Mouse (Mus musculus) liver, embryonic 13.5 days (tissue): ENCODE results near the gene Rusc2. TPM values are rescaled to one million over a fixed set of nuclear protein-coding genes. Genes with fewer than 3 reads are reported as not detected.

ENCODE experiments used
- ATAC-seq: fragments of 200-750 bp; cut with Nextera tagmentation; 2 replicates; pipeline ENCODE4 v1.8.0; 2017; ENCODE audit warnings: low read depth, mild to moderate bottlenecking, moderate number of reproducible peaks, moderate library complexity
- DNase-seq: peaks from one replicate; pipeline ENCODE4 v3.0.0; 2022
- H3K27ac ChIP-seq: fragments of 300-500 bp; sonication (generic); 2 replicates; pipeline ENCODE4 v1.5.1; 2015; ENCODE audit warnings: moderate library complexity, mild to moderate bottlenecking, inconsistent platforms
- H3K27me3 ChIP-seq: fragments of 300-500 bp; sonication (generic); 2 replicates; pipeline ENCODE4 v1.6.1; 2015; ENCODE audit warnings: mild to moderate bottlenecking, inconsistent platforms
- H3K36me3 ChIP-seq: fragments of 300-500 bp; sonication (generic); 2 replicates; pipeline ENCODE4 v1.6.1; 2015; ENCODE audit warnings: mild to moderate bottlenecking, inconsistent platforms
- H3K4me1 ChIP-seq: fragments of 300-500 bp; sonication (generic); replicated peaks from 2 replicates; pipeline ENCODE4 v1.6.1; 2015; ENCODE audit warnings: inconsistent platforms
- H3K4me2 ChIP-seq: fragments of 300-500 bp; sonication (generic); 2 replicates; pipeline ENCODE4 v1.6.1; 2015; ENCODE audit warnings: inconsistent platforms, mild to moderate bottlenecking, moderate library complexity
- H3K4me3 ChIP-seq: fragments of 300-500 bp; sonication (generic); replicated peaks from 2 replicates; pipeline ENCODE4 v1.5.1; 2015; ENCODE audit warnings: mild to moderate bottlenecking, inconsistent platforms
- H3K9ac ChIP-seq: fragments of 300-500 bp; sonication (generic); 2 replicates; pipeline ENCODE4 v1.6.1; 2015; ENCODE audit warnings: mild to moderate bottlenecking, inconsistent platforms
- H3K9me3 ChIP-seq: fragments of 300-500 bp; sonication (generic); replicated peaks from 2 replicates; pipeline ENCODE4 v1.6.1; 2016; ENCODE audit warnings: inconsistent platforms
- WGBS: fragments of 180-500 bp; shearing (Covaris S2); methylation state at CpG from one replicate; pipeline ENCODE4 v1.1.7; 2015; ENCODE audit not compliant: insufficient replicate concordance; 5-methylcytosine and 5-hydroxymethylcytosine counted together
- polyA plus RNA-seq: library from polyadenylated mRNA; unstranded; fragments of >200 nt; fragmentation: Nextera tagmentation; extraction: Ambion mirVana; gene quantifications from 2 replicates; pipeline ENCODE4 v1.2.1, GENCODE M21; 2015

The Rusc2 gene
- polyA plus RNA-seq, 1 experiment from 2014 or later, result 0.82 TPM

DNA sequence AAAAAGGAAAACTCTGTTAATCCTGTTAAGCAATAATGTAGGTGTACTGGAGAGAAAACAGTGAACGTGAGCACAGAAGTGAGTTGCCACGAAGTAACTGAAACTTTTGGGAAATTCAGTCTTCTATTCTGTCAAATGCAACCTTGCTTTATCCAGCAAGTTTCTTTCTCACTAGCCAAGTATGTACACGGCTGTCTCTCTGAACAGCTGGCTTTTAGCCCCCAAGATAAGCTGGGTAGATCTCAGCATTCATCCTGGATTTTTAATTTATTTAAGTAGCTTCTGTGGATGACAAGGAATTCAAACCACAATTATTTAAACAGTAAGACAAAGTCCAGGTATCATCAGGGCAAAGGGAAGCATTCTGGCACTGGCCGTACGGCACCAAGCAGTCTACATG is 14.5 kb upstream of the Rusc2 start:
- H3K9me3 ChIP-seq, result no peaks in the 10 kb centered on the region
- no peak overlapping the region for H3K9ac ChIP-seq
- DNase-seq (no peak), ATAC-seq (no peak)
- no peak overlapping the region for H3K4me2 ChIP-seq
- no peaks in the 10 kb centered on the region for H3K36me3 ChIP-seq
- H3K4me3 ChIP-seq, result no peak overlapping the region
- no peak overlapping the region for H3K27ac ChIP-seq
- 70% methylated on average over 5 of the region's 5 CpGs for WGBS
- no peaks in the 10 kb centered on the region; the same call in 1 of the 2 replicates for H3K4me1 ChIP-seq
- no peaks in the 10 kb centered on the region for H3K27me3 ChIP-seq

DNA sequence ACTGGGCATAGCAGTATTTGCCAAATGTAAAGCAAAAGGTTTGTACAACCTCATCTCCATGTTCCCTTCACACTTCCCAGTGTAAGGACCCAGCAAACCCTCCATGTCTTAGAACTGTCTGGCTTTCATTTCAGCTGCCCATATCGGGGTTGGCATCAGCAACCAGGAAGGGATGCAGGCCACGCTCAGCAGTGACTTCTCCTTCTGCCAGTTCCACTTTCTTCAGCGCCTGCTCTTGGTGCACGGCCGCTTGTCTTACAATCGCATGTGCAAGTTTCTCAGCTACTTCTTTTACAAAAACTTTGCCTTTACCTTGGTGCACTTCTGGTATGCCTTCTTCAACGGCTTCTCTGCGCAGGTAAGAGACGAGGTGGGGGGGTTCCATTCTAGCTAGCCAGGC is 14.0 kb upstream of the Rusc2 start:
- no peaks in the 10 kb centered on the region; the same call in 1 of the 2 replicates for H3K4me1 ChIP-seq
- no peak overlapping the region for H3K9ac ChIP-seq
- H3K27ac ChIP-seq, result no peak overlapping the region
- H3K27me3 ChIP-seq, result no peaks in the 10 kb centered on the region
- no peak overlapping the region for H3K4me2 ChIP-seq
- no peak for DNase-seq
- no peak overlapping the region for H3K4me3 ChIP-seq
- no peaks in the 10 kb centered on the region for H3K36me3 ChIP-seq
- WGBS, result 63% methylated on average over 9 of the region's 9 CpGs
- no peak for ATAC-seq
- no peaks in the 10 kb centered on the region for H3K9me3 ChIP-seq

DNA sequence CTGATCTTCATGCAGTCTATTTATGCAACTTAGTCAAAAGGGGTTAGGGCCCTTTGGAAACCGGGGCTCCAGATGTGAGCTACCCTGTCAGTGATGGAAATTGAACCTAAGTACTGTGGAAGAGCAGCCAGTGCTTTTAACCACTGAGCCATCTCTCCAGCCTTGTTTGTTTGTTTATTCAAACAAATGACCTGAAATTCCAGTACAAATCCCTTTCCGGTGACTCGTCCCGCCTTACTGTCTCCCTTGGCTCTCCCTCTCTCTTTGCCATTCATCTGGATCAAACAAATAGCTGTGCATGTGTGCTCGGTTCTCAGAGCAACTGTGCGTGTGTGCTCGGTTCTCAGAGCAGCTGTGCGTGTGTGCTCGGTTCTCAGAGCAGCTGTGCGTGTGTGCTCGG is 10.4 kb upstream of the Rusc2 start:
- 66% methylated on average over 11 of the region's 11 CpGs for whole genome bisulfite sequencing
- ATAC-seq, result no peak
- DNase-seq, result no peak

DNA sequence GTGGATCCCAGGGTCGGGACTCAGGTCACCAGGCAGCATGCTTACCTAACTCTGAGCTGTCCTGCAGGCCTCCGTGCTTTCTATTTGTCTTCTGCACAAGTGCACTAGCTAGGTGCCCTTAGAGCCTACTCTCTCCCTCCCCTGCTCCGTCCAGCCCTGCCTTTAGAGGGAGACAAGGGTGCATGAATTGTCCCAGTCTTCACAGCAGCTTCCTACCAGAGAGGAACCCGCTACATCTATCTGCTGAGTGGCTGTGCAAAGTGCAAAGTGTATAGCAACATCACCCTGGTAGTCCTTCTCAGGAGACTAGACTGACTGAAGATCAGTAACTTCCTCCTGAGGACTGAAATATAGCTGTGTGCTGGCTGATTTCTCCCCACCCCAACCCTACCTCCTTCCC is 9.6 kb upstream of the Rusc2 start:
- Histone ChIP-seq H3K9ac (no peak overlapping the region), H3K4me3 (no peak overlapping the region), H3K27ac (no peak overlapping the region), H3K27me3 (no peaks in the 10 kb centered on the region), H3K36me3 (no peaks in the 10 kb centered on the region), H3K4me1 (no peaks in the 10 kb centered on the region), H3K9me3 (no peaks in the 10 kb centered on the region), H3K4me2 (no peak overlapping the region)
- 47% methylated on average over 4 of the region's 4 CpGs for WGBS
- DNase-seq (no peak), ATAC-seq (no peak)

More for the DNA sequence above, 10.4 kb upstream of the Rusc2 start:
- Histone ChIP-seq H3K9me3 (no peaks in the 10 kb centered on the region), H3K4me1 (no peaks in the 10 kb centered on the region), H3K9ac (no peak overlapping the region), H3K27ac (no peak overlapping the region), H3K4me3 (no peak overlapping the region), H3K36me3 (no peaks in the 10 kb centered on the region), H3K4me2 (no peak overlapping the region), H3K27me3 (no peaks in the 10 kb centered on the region)

DNA sequence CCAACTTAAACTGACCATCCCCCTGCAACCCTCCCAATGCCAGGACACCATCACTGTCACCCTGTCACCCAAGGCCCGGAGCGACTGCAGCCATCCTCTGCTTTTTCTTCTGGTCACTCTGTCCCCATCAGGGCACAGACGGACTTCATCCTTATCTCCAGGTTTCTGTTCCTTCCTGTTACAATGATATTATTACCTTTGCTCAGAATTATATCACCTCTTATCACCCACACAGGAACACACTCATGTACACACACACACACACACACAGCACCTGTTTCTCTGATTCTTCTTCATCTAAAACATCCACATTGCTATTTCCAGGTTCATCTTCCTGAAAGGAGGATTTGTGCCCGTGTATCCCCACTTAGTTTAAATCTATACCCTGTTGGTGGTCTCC is 7.5 kb upstream of the Rusc2 start:
- ATAC-seq (no peak), DNase-seq (no peak)
- 53% methylated on average over 4 of the region's 4 CpGs for WGBS
- H3K27ac ChIP-seq, result no peak overlapping the region
- no peaks in the 10 kb centered on the region for H3K27me3 ChIP-seq
- no peaks in the 10 kb centered on the region for H3K4me1 ChIP-seq
- H3K36me3 ChIP-seq, result no peaks in the 10 kb centered on the region
- no peak overlapping the region for H3K4me2 ChIP-seq
- no peak overlapping the region for H3K4me3 ChIP-seq
- no peak overlapping the region for H3K9ac ChIP-seq
- H3K9me3 ChIP-seq, result no peaks in the 10 kb centered on the region

DNA sequence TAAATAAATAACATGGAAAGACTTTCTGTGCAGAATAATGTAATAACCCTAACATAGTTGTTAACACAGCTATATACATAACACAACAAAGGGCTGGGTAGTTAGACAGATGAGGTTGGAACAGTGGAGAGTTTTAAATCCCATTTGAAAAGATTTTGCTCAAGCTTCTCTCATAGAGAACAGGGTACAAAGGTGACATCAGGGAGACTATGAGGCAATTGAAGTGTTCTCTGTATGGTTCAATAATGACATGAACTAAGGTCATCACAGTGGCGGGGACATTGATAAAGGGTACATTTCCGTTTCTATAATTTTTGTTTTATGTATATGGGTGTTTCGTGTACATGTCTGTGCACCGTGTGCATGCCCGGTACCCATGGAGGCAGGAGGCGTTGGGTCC is 2.2 kb upstream of the Rusc2 start:
- Histone ChIP-seq H3K27me3 (peaks cover 31% of the 10 kb centered on the region), H3K36me3 (no peaks in the 10 kb centered on the region), H3K4me1 (peaks cover 8% of the 10 kb centered on the region), H3K4me2 (no peak overlapping the region), H3K4me3 (no peak overlapping the region), H3K27ac (no peak overlapping the region), H3K9me3 (no peaks in the 10 kb centered on the region), H3K9ac (no peak overlapping the region)
- DNase-seq (no peak), ATAC-seq (no peak)
- whole genome bisulfite sequencing, result 59% methylated on average over 6 of the region's 6 CpGs

DNA sequence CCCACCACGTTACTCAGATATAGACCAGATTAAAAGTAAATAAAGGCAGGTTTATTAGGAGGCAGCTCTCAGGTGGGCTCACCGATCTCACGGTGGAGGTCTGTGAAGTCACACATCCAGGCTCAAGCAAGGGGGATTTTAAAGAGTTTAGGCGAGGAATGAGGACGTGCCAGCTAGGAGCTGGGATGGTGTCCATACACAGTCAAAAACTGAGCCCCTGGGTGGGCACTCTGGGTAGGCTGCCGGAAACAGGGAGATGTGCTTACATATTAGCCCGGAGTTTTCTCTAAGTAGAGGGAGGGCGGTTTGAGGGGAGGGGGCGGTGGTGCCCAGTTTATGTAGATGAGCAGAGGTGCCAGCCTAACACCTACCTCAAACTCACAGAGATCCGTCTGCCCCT is 828 bp upstream of the Rusc2 start:
- DNase-seq (no peak), ATAC-seq (no peak)
- peaks cover 31% of the 10 kb centered on the region for H3K27me3 ChIP-seq
- peak overlapping the region; percentile 71; the same call in 1 of the 2 replicates for H3K4me2 ChIP-seq
- H3K9ac ChIP-seq, result no peak overlapping the region
- H3K27ac ChIP-seq, result no peak overlapping the region
- H3K4me3 ChIP-seq, result peak overlapping the region; percentile 57; the same call in 1 of the 2 replicates
- WGBS, result 46% methylated on average over 10 of the region's 10 CpGs
- H3K36me3 ChIP-seq, result no peaks in the 10 kb centered on the region
- no peaks in the 10 kb centered on the region for H3K9me3 ChIP-seq
- H3K4me1 ChIP-seq, result peaks cover 8% of the 10 kb centered on the region

DNA sequence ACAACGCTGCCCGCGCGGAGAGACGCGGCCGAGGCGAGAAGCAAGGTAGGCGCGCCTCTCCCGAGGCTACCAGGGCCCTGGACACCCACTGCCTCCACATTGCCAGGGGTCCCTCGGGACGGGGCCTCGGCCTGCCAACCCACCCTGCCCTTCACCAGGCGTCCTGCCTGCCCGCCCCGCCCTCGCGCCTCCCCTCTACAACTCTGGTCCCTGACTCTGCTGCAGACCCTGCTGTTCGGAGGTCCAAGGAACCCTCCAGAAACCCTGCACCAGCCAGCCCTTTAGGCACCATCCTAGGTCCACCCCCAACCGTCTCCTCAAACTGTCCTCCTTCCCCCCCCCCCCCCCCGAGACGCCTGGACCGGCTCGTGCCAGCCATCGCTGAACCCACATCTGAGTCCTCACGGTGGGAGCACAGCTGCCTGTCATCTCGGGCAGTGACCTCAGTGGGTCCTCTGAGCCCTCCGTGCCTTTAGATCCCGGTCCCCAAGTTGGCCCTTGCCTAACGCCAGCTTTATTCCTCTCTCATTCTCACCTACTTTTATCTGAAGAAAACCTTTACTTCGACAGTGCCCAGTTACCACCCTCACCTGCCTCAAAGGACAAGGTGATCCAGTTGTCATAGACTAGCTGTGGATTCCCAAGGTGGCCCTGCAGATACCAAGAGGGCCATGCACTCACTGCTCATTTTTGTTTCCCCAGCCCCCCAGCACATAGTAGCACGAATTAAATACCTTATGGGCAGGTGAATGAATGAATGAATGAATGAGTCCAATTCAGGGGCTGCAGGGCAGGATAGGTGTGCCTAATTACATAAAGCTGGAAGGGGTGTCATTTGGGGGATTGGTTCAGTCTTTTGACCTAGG is 609 bp downstream of the Rusc2 start:
- DNase-seq (no peak), ATAC-seq (no peak; the same call in 1 of the 2 replicates)
- 10% methylated on average over 18 of the region's 33 CpGs for WGBS
- Histone ChIP-seq H3K4me1 (peaks cover 8% of the 10 kb centered on the region), H3K27ac (no peak overlapping the region), H3K27me3 (peaks cover 31% of the 10 kb centered on the region), H3K4me3 (peak overlapping the region; percentile 57), H3K36me3 (no peaks in the 10 kb centered on the region), H3K4me2 (peak overlapping the region; percentile 71), H3K9me3 (no peaks in the 10 kb centered on the region), H3K9ac (peak overlapping the region; percentile 55)

DNA sequence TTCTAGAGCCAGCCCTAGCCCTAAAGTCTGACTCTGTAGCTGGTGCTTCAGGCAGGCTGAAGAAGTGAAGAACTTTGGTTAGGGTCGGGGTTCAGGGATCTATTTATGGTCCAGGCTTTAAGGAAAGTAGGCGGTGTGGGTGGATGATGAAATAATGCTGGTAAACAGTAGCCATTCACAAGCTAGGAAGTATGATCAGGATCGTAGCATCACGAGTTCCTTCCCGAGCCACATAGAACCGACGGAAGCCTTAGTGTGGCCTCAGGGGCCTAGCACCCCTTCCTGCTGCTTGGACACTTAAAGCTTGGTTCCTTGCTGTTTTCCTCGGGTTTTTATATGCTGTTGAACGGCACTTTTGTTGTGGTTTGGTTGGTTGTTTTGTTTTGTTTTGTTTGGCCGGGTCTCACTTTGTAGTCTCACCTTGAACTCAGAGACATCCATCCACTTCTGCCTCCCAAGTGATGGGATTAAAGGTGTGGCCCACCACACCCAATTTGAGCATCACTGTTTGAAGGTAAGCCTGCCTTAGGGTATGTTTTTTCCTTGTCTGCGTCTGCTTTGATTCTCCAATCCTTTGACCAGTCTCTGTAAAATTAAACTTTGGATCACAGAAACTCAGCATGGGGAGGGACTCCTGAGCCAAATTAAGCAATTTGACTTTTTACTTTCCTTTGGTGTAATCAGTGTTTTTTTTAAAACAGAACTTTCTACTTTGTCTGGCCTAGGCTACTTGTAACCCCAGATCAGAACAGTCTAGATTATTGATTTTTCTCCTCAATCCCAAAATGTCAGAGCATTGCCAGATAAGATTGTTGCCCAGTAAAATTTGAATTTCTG is 1.7 kb downstream of the Rusc2 start:
- Histone ChIP-seq H3K36me3 (no peaks in the 10 kb centered on the region), H3K4me3 (no peak overlapping the region), H3K4me2 (0 out of 2 replicates have a peak overlapping the region, but pooled peaks have one; percentile 12), H3K4me1 (peaks cover 8% of the 10 kb centered on the region), H3K9me3 (no peaks in the 10 kb centered on the region), H3K27ac (no peak overlapping the region), H3K27me3 (peaks cover 31% of the 10 kb centered on the region), H3K9ac (no peak overlapping the region)
- ATAC-seq (no peak), DNase-seq (no peak)
- 50% methylated on average over 11 of the region's 11 CpGs for WGBS

DNA sequence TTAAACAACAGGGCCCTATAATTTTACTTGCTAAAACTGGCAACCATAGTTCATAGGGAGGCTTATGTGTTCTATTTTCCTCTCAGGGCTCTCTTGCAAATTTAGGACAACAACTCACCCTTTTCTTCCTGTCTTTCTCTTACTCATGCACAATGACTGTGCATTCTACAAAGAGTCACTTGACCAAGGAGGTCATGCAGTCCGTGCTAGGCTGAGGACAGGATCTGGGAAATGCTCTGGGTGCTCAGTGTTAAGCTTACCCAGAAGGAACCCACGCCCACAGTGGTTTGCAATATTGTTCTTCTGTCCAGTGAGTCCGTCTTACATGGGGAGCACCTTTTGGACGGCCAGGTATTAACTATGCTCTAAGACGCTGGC is 2.3 kb downstream of the Rusc2 start:
- H3K27me3 ChIP-seq, result peaks cover 31% of the 10 kb centered on the region
- H3K9ac ChIP-seq, result no peak overlapping the region
- no peak for ATAC-seq
- H3K36me3 ChIP-seq, result no peaks in the 10 kb centered on the region
- no peak overlapping the region for H3K27ac ChIP-seq
- WGBS, result 51% methylated on average over 5 of the region's 5 CpGs
- H3K9me3 ChIP-seq, result no peaks in the 10 kb centered on the region
- no peak for DNase-seq
- no peak overlapping the region for H3K4me2 ChIP-seq
- H3K4me1 ChIP-seq, result peaks cover 8% of the 10 kb centered on the region
- no peak overlapping the region for H3K4me3 ChIP-seq

DNA sequence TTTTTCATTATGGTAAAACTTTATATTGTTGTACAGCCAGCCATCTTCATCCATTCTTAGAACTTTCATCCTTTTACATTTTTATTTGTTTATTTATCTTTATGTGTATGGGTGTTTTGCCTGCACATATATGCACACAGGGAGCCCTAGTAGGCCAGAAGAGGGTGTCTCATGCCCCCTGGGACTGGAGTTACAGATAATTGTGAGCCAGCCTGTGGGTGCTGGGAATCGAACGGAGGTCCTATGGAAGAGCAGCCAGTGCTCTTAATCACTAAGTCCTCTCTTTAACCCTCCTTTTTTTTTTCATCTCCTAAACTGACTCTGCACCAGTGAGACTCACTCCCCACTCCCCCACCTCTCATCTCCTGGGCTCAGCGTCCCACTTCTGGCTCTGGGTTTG is 2.8 kb downstream of the Rusc2 start:
- Histone ChIP-seq H3K9ac (no peak overlapping the region), H3K9me3 (no peaks in the 10 kb centered on the region), H3K36me3 (no peaks in the 10 kb centered on the region), H3K4me1 (peaks cover 8% of the 10 kb centered on the region), H3K27ac (no peak overlapping the region), H3K27me3 (peaks cover 31% of the 10 kb centered on the region), H3K4me2 (no peak overlapping the region), H3K4me3 (no peak overlapping the region)
- ATAC-seq (no peak), DNase-seq (no peak)
- WGBS, result 75% methylated on average over 3 of the region's 3 CpGs
